Mouse (Mus musculus): ENCODE measurements around the gene Slamf1. TPM values are rescaled to one million over a fixed set of nuclear protein-coding genes. Genes with fewer than 3 reads are reported as not detected.

Gene Slamf1
- total and polyA plus RNA-seq, 3 experiments: 0.73 to 1.3 TPM; not detected in 1

GRCm38 (mm10) chr1:171816991-171817390, 50.1 kb downstream of the Slamf1 start:
- H3K79me2 ChIP-seq (ENCODE audit: control insufficient read depth, insufficient read depth, low read length, poor library complexity): no peaks in the 10 kb centered on the region

DNA sequence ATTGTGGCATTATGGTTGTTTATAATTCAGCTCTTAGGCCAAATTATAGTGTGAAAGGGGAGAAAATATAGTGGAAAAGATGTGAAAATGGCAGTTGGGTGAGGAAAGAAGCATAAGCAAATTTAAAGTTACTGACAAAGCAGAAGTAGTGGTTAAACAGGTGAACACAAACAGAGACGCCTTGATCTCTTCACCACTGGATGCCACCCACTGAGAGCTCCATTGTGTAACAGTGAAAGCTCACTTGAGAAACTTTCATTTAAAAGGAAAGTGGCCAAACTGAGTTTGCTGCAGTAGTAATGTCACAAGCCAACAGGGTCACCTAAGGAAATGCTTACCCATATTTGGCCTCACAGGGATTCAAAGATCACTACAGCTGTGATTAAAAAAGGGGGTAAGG, 54.4 kb downstream of the Slamf1 start:
- H3K79me2 ChIP-seq (ENCODE audit: control insufficient read depth, insufficient read depth, low read length, poor library complexity): no peaks in the 10 kb centered on the region
- H3K27me3 ChIP-seq (ENCODE audit: control insufficient read depth in 1 of 2, insufficient read depth in 2 of 2, low read length in 2 of 2): no peaks in the 10 kb centered on the region
- TF ChIP-seq E2F4 (IDR thresholded peaks at IDR 0.05; ENCODE audit: borderline replicate concordance, low read depth, low read length) (no peak), BHLHE40 (IDR thresholded peaks at IDR 0.05; ENCODE audit: borderline replicate concordance, low read depth, low read length) (no peak), CHD1 (IDR thresholded peaks at IDR 0.05; ENCODE audit: low read depth, low read length) (no peak), JUND (IDR thresholded peaks at IDR 0.05; ENCODE audit: low read depth, low read length) (no peak), MAZ (IDR thresholded peaks at IDR 0.05; ENCODE audit: low read depth, low read length) (no peak), RCOR1 (IDR thresholded peaks at IDR 0.05; ENCODE audit: low read depth, low read length) (no peak), CHD2 (IDR thresholded peaks at IDR 0.05; ENCODE audit: low read length) (no peak), HCFC1 (IDR thresholded peaks at IDR 0.05; ENCODE audit: low read depth, low read length) (no peak), ZC3H11A (IDR thresholded peaks at IDR 0.05; ENCODE audit: low read depth, low read length) (no peak), USF2 (IDR thresholded peaks at IDR 0.05; ENCODE audit: borderline replicate concordance in 1 of 2, insufficient read depth in 1 of 2, low read depth in 1 of 2, low read length in 2 of 2) (no peak), GABPA (IDR thresholded peaks at IDR 0.05; ENCODE audit: low read depth, low read length) (no peak), POLR2AphosphoS5 (IDR thresholded peaks at IDR 0.05; ENCODE audit: borderline replicate concordance, low read depth, low read length) (no peak), TCF12 (IDR thresholded peaks at IDR 0.05; ENCODE audit: low read depth, low read length) (no peak), SMC3 (IDR thresholded peaks at IDR 0.05; ENCODE audit: low read depth, low read length) (no peak), USF1 (IDR thresholded peaks at IDR 0.05; ENCODE audit: low read depth, low read length) (no peak), MAX (IDR thresholded peaks at IDR 0.05; ENCODE audit: low read length) (no peak)
- no peak overlapping the region for H3K4me3 ChIP-seq (ENCODE audit: control insufficient read depth in 1 of 2, insufficient read depth in 1 of 2, low read depth in 2 of 2, low read length in 2 of 2)
- peaks cover 0 to 4% of the 10 kb centered on the region in 2 experiments; a peak in 1 of 4 replicates for H3K36me3 ChIP-seq (ENCODE audit: control insufficient read depth in 1 of 2, insufficient read depth in 2 of 2, low read length in 2 of 2)
- H3K27ac ChIP-seq (ENCODE audit: control insufficient read depth, low read depth, low read length): no peak overlapping the region
- H3K9ac ChIP-seq (ENCODE audit: control insufficient read depth, low read depth, low read length, poor library complexity, severe bottlenecking): no peak overlapping the region
- no peaks in the 10 kb centered on the region for H3K9me3 ChIP-seq (replicated peaks; ENCODE audit: insufficient read depth, low read length)
- no peak for DNase-seq (ENCODE audit: low read depth, low spot score)
- peaks cover 0 to 5% of the 10 kb centered on the region in 2 experiments; a peak in 1 of 4 replicates for H3K4me1 ChIP-seq (ENCODE audit: control insufficient read depth in 1 of 2, insufficient read depth in 2 of 2, low read length in 2 of 2)

More at GRCm38 (mm10) chr1:171816991-171817390, 50.1 kb downstream of the Slamf1 start:
- Histone ChIP-seq H3K9me3 (replicated peaks; ENCODE audit: insufficient read depth, low read length) (no peaks in the 10 kb centered on the region), H3K36me3 (ENCODE audit: control insufficient read depth in 1 of 2, insufficient read depth in 2 of 2, low read length in 2 of 2) (peaks cover 0 to 5% of the 10 kb centered on the region in 2 experiments; a peak in 1 of 4 replicates), H3K4me3 (ENCODE audit: control insufficient read depth in 1 of 2, insufficient read depth in 1 of 2, low read depth in 2 of 2, low read length in 2 of 2) (no peak overlapping the region), H3K27me3 (ENCODE audit: control insufficient read depth in 1 of 2, insufficient read depth in 2 of 2, low read length in 2 of 2) (no peaks in the 10 kb centered on the region), H3K9ac (ENCODE audit: control insufficient read depth, low read depth, low read length, poor library complexity, severe bottlenecking) (no peak overlapping the region), H3K27ac (ENCODE audit: control insufficient read depth, low read depth, low read length) (no peak overlapping the region), H3K4me1 (ENCODE audit: control insufficient read depth in 1 of 2, insufficient read depth in 2 of 2, low read length in 2 of 2) (peaks cover 0 to 5% of the 10 kb centered on the region in 2 experiments; a peak in 1 of 4 replicates)
- TF ChIP-seq MXI1 (IDR thresholded peaks at IDR 0.05; ENCODE audit: low read depth, low read length): peak; percentile 45; the same call in 1 of the 2 replicates
- no peak for TF ChIP-seq GABPA (IDR thresholded peaks at IDR 0.05; ENCODE audit: low read depth, low read length)
- TF ChIP-seq GATA1 (IDR thresholded peaks at IDR 0.05; ENCODE audit: low read depth, low read length): peak; percentile 52; the same call in 1 of the 2 replicates
- TF ChIP-seq MYC (IDR thresholded peaks at IDR 0.05; ENCODE audit: low read depth, low read length): no peak
- no peak for TF ChIP-seq UBTF (IDR thresholded peaks at IDR 0.05; ENCODE audit: borderline replicate concordance, insufficient read depth, low read depth, low read length)
- no peak for TF ChIP-seq MYB (IDR thresholded peaks at IDR 0.05; ENCODE audit: low read depth, low read length)
- TF ChIP-seq POLR2A (IDR thresholded peaks at IDR 0.05; ENCODE audit: control insufficient read depth in 1 of 2, insufficient read depth in 1 of 2, low read depth in 1 of 2, low read length in 2 of 2, poor library complexity in 1 of 2): no peak
- no peak for TF ChIP-seq ZNF384 (IDR thresholded peaks at IDR 0.05; ENCODE audit: low read depth, low read length)
- TF ChIP-seq ZKSCAN1 (IDR thresholded peaks at IDR 0.05; ENCODE audit: low read depth, low read length): no peak
- TF ChIP-seq EP300 (IDR thresholded peaks at IDR 0.05; ENCODE audit: low read depth in 1 of 2, low read length in 2 of 2): peak; percentile 14 to 49; a peak in 1 of 4 replicates
- TF ChIP-seq SMC3 (IDR thresholded peaks at IDR 0.05; ENCODE audit: low read depth, low read length): peak; percentile 19; the same call in 1 of the 2 replicates
- peak; percentile 75 for DNase-seq (ENCODE audit: low read depth, low spot score)

Measured in MEL (cell line).